In the genomic region with DNA sequence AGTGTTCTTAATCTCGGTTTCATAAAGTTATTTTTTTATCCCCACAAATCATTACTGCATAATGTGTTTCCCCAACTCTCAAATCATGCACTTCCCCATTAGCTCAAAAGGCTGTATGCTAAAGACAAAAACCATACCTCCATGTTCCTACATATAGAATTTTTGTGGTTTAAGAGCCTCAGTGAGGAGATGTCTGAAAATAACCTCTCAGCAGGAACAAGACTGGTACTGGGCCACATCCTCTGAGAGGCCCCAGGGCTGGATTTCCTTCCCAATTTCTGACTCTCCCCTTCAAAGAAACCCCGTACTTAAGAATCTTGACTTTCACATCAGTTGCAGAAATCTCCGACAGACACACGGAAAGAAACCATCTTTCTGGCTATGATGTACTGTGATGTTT, we compare ENCODE assay signal across 27 mouse cellular contexts.
DNase-seq lines count a peak whose midpoint lies in the region; ATAC-seq lines count a peak whose summit lies in the region.
"Had no signal": no experiment of that assay in that cellular context is flagged by ENCODE, and none has a peak within 500 bp of the region (broad histone marks: within the 10 kb centered on the region; RNA-seq: fewer than 3 reads in every experiment).

No protein-coding gene starts in this region.

- H3K9me3 ChIP-seq in forebrain, embryonic 12.5 days, result no peaks in the 10 kb centered on the region
- H3K9me3 ChIP-seq: forebrain, embryonic 10.5 days; heart, embryonic 12.5 days; heart, embryonic 15.5 days; hindbrain, embryonic 12.5 days; hindbrain, embryonic 15.5 days had no signal

- H3K27ac ChIP-seq in forebrain, embryonic 12.5 days, result no peak overlapping the region
- H3K27ac ChIP-seq: forebrain, embryonic 10.5 days; heart, embryonic 15.5 days; hindbrain, embryonic 12.5 days; hindbrain, embryonic 15.5 days had no signal

- WGBS in forebrain, embryonic 12.5 days, result 83% methylated on average over 4 of the region's 4 CpGs

- H3K4me3 ChIP-seq in forebrain, embryonic 12.5 days (replicated peaks), result no peak overlapping the region
- H3K4me3 ChIP-seq: forebrain, embryonic 10.5 days; heart, embryonic 12.5 days; heart, embryonic 15.5 days; hindbrain, embryonic 12.5 days; hindbrain, embryonic 15.5 days had no signal

- no peaks in the 10 kb centered on the region for H3K36me3 ChIP-seq in forebrain, embryonic 12.5 days (replicated peaks)
- H3K36me3 ChIP-seq: forebrain, embryonic 10.5 days; heart, embryonic 12.5 days; heart, embryonic 15.5 days; hindbrain, embryonic 12.5 days; hindbrain, embryonic 15.5 days had no signal

- peak; percentile 7 for DNase-seq in thymus, postnatal 0 days (ENCODE audit: low spot score)
- no peak for DNase-seq in thymus, postnatal 14 days
- no peak for DNase-seq in heart, postnatal 10 days
- DNase-seq in left cerebral cortex, postnatal 10 days (ENCODE audit: extremely low spot score in 1 of 2, low spot score in 2 of 2), result no peak
- DNase-seq: adrenal gland, adult 2 months; adrenal gland, postnatal 14 days; cerebellum, adult 11-12 months; cerebellum, adult 8-10 months; cerebellum, postnatal 10 days; cerebellum, postnatal 36 days; forebrain, postnatal 0 days; gastrocnemius, postnatal 10 days; gastrocnemius, postnatal 36 days; heart, adult 11 months; heart, postnatal 14 days; heart, postnatal 4 days had no signal

- H3K9ac ChIP-seq in forebrain, embryonic 12.5 days, result no peak overlapping the region
- H3K9ac ChIP-seq: forebrain, postnatal 0 days; heart, embryonic 12.5 days; heart, embryonic 15.5 days; hindbrain, embryonic 12.5 days; hindbrain, embryonic 15.5 days had no signal

- no peak overlapping the region for H3K4me2 ChIP-seq in forebrain, embryonic 12.5 days
- H3K4me2 ChIP-seq: heart, embryonic 12.5 days; heart, embryonic 15.5 days; hindbrain, embryonic 12.5 days; hindbrain, embryonic 15.5 days had no signal

- intact Hi-C loops in heart, postnatal 10 days (cut with DNase I), result no loop called here
- intact Hi-C loops in left cerebral cortex, postnatal 10 days (cut with DNase I), result no loop called here

- H3K27me3 ChIP-seq in forebrain, embryonic 12.5 days, result no peaks in the 10 kb centered on the region
- H3K27me3 ChIP-seq: heart, embryonic 12.5 days; heart, embryonic 15.5 days; hindbrain, embryonic 12.5 days; hindbrain, embryonic 15.5 days had no signal

- no peaks in the 10 kb centered on the region for H3K4me1 ChIP-seq in forebrain, embryonic 12.5 days
- H3K4me1 ChIP-seq: forebrain, embryonic 10.5 days; heart, embryonic 12.5 days; heart, embryonic 15.5 days; hindbrain, embryonic 12.5 days; hindbrain, embryonic 15.5 days had no signal

- peak; percentile 95 for ATAC-seq in granulocyte monocyte progenitor cell, adult 5-6 weeks (replicated peaks; ENCODE audit: poor library complexity, severe bottlenecking)
- ATAC-seq in megakaryocyte, adult 5-6 weeks (ENCODE audit: poor library complexity, severe bottlenecking), result peak; percentile 88
- peak; percentile 47 for ATAC-seq in monocyte, adult 5-6 weeks (replicated peaks; ENCODE audit: insufficient number of reproducible peaks, low FRiP score, low TSS enrichment, poor library complexity, severe bottlenecking)
- ATAC-seq in forebrain, embryonic 12.5 days (ENCODE audit: low FRiP score), result no peak
- ATAC-seq: CD4-positive, CD25-positive, alpha-beta regulatory T cell, adult 4 months; forebrain, embryonic 14.5 days; forebrain, postnatal 0 days had no signal
